Mouse (Mus musculus) gastrocnemius, postnatal 10 days (tissue): ENCODE measurements around the gene Phospho2. TPM values are rescaled to one million over a fixed set of nuclear protein-coding genes. Genes with fewer than 3 reads are reported as not detected.
"Not testable (repeated sequence)": the region's sequence is repeated elsewhere in the genome, so short reads cannot be mapped to it uniquely, and the experiment has no call there.

ENCODE experiments used
- DNase-seq: peaks from one replicate; pipeline ENCODE4 v3.0.0; 2021; ENCODE audit warnings: mixed read lengths
- long read RNA-seq, 2 experiments: library from polyadenylated mRNA; stranded (forward); transcript quantifications; one replicate each; pipeline ENCODE4 v2.0.0; 2021
- total RNA-seq, 2 experiments: library from RNA; stranded (reverse); gene quantifications; 2 replicates each; pipeline ENCODE4 v1.2.3; 2021

Phospho2 gene
- 1 to 10 TPM; 8.6 to 8.9 TPM for total RNA-seq
- long read RNA-seq, experiment 1, transcript Phospho2-201 (4 exons, 2,260 nt) = major isoform, 14 of 17 reads
- long read RNA-seq, experiment 1, partial matches to known transcripts = 0 of 17 reads
- long read RNA-seq, experiment 1, other reads (novel, unspliced or antisense) = 2 of 17 reads
- long read RNA-seq, experiment 2, transcript Phospho2-201 (4 exons, 2,260 nt) = major isoform, 7 of 9 reads
- long read RNA-seq, experiment 2, partial matches to known transcripts = 0 of 9 reads
- long read RNA-seq, experiment 2, other reads (novel, unspliced or antisense) = 2 of 9 reads

- DNase-seq = peak; percentile 99
These were observed at the start of gene Phospho2, which contains the start of gene Ccdc173 for GRCm38 (mm10) chr2:69789429-69790069. Gene Phospho2 (plus strand): TSS chr2:69789623. Gene Ccdc173 (minus strand): TSS chr2:69789575.

DNA sequence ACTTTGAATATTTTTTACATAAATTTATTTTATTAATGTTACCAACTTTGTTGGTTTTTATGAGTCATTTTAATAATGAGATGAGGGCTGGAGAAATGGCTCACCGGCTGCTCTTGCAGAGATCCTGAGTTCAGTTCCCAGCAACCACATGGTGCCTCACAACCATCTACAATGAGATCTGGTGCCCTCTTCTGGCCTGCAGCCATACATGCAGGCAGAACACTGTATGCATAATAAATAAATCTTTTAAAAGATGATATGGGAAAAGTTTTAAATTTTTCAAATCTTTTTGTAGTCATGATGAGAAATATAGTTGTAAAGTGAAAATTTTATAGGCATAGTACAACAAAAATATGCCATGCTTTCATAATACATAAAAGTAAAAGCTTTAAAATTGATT, 44.3 kb upstream of the Phospho2 start:
- no peak for DNase-seq

DNA sequence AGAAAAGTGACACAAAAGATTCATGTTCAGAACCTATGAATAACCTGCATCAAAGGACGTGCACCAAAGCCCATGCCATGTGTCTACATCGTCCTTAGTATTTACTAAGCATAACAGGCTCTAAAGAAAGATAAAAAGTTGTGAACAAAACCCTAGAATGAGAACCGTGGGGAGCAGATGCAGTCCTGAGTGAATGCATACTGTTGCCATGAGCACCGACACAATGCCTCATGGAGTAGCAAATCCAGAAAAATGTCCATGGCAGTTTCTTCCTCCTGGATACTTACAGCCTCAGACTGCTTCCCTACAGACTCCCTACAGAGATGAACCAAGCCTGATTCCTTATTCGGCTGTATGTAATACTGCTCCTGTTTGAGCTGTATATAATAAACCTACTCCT, 28.4 kb upstream of the Phospho2 start:
- no peak for DNase-seq

DNA sequence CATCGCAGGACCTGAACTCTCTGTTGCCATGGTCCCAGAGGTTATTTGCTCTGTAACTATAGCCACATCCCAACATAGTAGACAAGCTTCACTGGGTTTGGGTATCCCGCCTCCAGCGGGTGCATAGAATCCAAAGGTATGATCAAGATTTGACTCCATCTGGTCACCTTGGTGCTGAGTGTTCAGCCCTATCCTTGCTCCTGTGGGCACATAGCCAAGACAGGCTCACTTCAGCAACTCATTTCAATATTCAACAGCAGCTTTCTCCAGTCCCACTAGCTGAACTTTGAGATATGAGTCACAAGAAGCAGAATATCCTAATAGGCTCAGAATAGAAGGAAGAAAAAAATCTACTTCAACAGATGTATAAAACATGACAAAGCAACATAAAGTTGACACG, 26.1 kb upstream of the Phospho2 start:
- no peak for DNase-seq

DNA sequence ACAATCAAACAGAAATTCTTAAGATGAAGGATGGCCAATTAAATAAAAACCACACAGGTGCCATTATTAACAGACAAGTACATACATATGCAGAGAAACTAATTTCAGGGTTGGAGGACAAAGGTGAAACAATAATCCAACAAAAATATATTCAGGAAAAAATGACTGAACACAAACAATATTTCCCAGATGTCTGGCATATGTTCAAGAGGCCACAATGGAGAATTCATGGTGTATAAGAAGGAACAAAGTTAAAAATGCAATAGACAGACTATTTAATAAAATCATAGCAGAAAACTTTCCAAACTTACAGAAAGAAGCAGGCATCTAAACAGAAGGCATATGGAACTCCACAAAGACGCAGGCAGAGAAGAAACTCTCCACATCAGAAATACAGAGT, 24.7 kb upstream of the Phospho2 start:
- no peak for DNase-seq

DNA sequence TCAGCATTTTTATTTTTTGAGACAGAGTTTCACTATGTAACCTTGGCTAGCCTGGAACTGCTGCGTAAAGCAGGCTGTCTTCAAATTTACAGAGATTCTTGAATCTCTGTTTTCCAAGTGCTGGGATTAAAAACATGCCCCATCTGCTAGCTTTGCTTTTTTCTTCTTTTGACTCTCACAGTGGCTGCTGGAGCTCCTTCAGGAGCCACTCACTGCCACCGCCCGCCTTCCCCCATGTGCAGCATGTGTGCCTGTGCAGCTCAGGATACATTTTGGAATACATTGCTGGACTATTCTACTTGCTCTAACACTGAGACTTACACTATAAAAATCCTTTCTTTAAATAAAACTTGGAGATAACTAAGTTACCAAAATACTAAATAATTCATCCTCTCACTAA, 16.1 kb upstream of the Phospho2 start:
- DNase-seq = no peak

DNA sequence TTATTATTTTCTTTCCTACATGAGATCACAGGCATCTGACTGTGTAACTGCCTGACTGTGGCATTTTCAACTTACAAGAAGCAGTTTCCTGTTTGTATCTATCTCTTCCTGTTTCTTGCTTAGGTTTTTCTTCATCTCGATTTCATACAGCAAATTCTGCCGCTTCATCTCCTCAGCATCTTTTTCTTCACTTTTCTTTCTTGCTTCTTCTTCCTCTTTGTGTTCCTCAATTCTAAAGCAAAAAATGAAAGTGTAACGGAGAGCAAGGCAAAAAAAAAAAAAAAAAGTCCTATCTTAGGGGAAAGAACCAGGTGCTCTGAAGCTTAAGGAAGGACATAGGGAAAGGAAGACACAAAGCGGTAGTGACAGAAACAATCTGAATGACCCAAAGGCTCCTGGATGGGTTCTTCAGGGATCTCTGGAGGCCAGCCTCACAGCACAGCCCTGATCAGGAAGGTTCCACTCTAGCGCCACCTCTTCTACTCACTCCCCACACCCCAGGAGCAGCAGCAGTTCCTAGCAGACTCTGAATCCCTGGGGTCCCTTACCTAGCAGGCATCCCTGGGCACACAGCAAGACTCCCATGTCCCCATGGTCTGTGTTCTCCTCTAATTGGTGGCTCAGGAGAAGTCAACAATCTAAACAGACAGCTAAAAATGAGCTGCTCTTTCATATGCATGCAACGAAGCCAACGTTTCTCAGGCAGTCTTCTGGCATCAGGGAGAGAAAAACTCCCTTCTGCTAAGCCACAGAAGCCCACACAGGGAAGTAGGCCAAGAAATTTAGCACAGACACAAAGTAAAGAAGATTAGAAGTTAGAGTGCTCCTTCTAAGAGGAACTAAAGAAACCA, 11.2 kb upstream of the Phospho2 start:
- no peak for DNase-seq

DNA sequence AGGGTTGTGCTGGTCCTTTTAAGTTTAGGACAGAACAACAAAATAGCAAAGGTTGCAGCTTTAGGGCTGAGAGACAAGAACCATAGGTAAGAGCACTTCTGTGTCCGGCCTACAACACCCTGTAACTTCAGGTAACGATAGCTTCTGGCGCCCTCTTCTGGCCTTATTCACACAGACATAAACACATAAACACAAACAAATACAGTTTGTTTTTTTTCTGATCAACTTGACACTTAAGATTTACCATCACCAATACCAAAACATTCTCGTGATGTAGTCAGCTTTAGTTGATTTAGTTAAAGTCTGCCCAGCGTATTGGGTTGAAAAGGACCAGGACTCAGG, 10.6 kb upstream of the Phospho2 start:
- DNase-seq = peak; percentile 14

DNA sequence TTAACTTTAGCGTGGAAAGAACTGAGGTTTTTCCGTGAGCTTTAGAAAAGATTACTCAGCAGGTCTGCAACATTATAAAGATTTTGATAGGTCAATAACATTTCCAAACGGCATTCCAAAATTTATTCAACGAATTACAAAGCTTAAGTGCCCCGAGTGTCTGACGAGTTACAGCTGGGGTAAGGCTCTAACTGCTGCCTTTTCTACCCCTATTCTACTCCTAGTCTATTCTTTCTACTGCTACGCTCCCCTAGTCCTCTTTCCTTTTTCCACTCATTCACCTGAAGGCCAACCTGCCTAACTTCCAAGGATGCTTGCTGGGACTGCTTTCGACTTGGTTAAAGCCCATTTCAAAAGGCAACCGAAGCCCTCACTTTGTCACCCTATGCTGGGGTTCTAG, 449 bp upstream of the Phospho2 start:
- no peak for DNase-seq

DNA sequence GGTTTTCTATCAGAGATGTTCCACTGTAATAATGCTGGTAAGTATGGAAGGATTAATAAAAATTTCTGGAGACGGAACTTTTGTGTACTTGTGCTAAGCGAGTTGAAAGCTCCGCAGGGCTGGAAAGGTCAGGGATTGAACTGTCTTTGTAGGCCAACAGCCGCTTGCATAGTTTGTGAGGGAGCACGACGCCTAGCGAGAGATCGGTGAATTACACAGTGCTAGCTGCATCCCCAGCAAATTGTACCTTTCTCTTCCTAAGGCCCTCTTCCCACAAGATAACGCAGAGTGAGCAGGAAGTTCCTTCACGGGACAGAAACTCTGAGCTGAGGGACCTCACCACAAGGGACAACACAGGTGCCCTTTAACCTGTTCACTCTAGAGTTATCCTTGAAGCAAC, 862 bp downstream of the Phospho2 start:
- peak; percentile 81 for DNase-seq

GRCm38 (mm10) chr2:69790722-69791121, 1.3 kb downstream of the Phospho2 start:
- DNase-seq = no peak

GRCm38 (mm10) chr2:69802911-69803312, 13.5 kb downstream of the Phospho2 start:
- peak; percentile 76 for DNase-seq

- no peak for DNase-seq
These were observed 14.3 kb downstream of the Phospho2 start for GRCm38 (mm10) chr2:69803756-69804155.

DNA sequence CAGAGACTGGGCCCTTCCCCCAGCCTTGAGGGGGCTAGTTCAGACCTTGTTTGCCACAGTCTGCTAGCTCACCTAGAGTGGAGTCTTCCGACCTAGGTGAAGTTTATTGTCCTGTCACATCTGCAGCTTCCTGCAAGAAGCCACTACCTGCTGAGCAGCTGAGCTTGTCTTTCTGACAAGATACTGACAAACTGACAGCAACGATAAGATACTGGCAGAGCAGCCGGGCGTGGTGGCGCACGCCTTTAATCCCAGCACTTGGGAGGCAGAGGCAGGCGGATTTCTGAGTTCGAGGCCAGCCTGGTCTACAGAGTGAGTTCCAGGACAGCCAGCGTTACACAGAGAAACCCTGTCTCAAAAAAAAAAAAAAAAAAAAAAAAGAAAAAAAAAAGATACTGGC, 15.2 kb downstream of the Phospho2 start:
- DNase-seq = not testable (repeated sequence)

DNA sequence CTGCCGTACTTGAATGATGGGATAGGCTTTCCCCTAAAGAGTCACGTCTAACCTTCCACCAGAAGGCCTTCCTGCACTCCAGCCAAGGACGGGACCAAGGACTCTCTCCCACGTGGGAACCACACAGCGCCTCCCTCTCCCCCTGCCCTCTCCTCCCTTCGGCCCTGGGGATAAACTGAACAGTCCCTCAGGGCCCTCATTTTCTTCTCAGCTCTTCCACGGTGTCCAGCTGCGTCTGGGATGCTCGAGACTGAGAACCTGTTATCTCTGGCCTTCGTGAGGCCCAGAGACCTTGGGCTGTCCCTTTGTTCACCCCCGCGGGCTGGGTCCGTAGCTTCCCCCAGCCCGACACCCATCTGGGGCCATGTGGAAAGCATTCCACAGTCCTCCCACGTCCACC, 20.7 kb downstream of the Phospho2 start:
- no peak for DNase-seq

GRCm38 (mm10) chr2:69811349-69811748, 21.9 kb downstream of the Phospho2 start:
- DNase-seq = not testable (repeated sequence)

GRCm38 (mm10) chr2:69816575-69816974, 27.2 kb downstream of the Phospho2 start:
- no peak for DNase-seq

- no peak for DNase-seq
These were observed 29.1 kb downstream of the Phospho2 start for GRCm38 (mm10) chr2:69818350-69819085.

- DNase-seq = no peak
These were observed 30.8 kb downstream of the Phospho2 start for GRCm38 (mm10) chr2:69820201-69820600.

DNA sequence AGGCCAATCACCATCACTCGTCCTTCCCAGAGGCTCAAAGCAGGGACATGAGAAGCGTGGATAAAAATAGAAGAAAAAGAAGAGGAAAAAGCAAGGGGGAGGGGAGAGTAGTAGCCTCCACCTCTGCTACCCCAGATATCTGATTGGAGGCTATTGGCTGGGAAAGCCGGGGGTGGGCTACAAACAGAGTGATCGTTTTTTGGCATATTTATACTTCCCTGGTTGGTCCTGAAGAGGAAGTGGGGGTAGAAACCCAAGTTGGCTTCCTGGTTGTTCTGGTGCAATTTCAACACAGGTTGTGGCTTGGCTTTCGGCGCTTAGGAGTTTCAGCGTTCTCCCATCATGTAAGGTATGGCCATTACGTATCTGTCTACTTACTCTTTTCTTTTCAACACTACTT, 32.3 kb downstream of the Phospho2 start, which contains the start of gene Klhl23:
TSS of gene Klhl23 (plus strand) at position 234 of the 400 bp plus-strand sequence.
- DNase-seq = no peak

GRCm38 (mm10) chr2:69822361-69823128, 33.1 kb downstream of the Phospho2 start:
- peak; percentile 50 for DNase-seq
